In genomic region chr8:107139704-107140470, GRCm38 (mm10) we compare ENCODE assay signal across 8 mouse cellular contexts. TPM values are rescaled to one million over a fixed set of nuclear protein-coding genes. Genes with fewer than 3 reads are reported as not detected.
DNase-seq lines count a peak whose midpoint lies in the region; ATAC-seq lines count a peak whose summit lies in the region.

No protein-coding gene starts in this region.

- H3K9me3 ChIP-seq in liver, embryonic 16.5 days (replicated peaks; ENCODE audit: control insufficient read depth, low read length) = no peaks in the 10 kb centered on the region
- no peaks in the 10 kb centered on the region for H3K9me3 ChIP-seq in hindbrain, embryonic 13.5 days
- no peaks in the 10 kb centered on the region for H3K9me3 ChIP-seq in midbrain, embryonic 16.5 days (replicated peaks; ENCODE audit: control insufficient read depth, low read length, poor library complexity, severe bottlenecking)

- peak; percentile 11 to 17 for DNase-seq in left cerebral cortex, postnatal 14 days (ENCODE audit: low spot score in 2 of 2)
- no peak for DNase-seq in left cerebral cortex, adult 8-10 months (ENCODE audit: low spot score in 2 of 2)
- DNase-seq in embryo, embryonic 10.5 days (ENCODE audit: low spot score) = peak; percentile 71
- DNase-seq in heart, postnatal 25 days (ENCODE audit: low spot score) = peak; percentile 31
- peak; percentile 77 for DNase-seq in thymus, postnatal 0 days (ENCODE audit: low spot score)

- intact Hi-C loops in left cerebral cortex, postnatal 14 days (cut with DNase I) = no loop called here
- intact Hi-C loops in heart, postnatal 25 days (cut with DNase I) = no loop called here

- no peak overlapping the region for H3K9ac ChIP-seq in liver, embryonic 16.5 days (ENCODE audit: low read depth, low read length)
- H3K9ac ChIP-seq in hindbrain, embryonic 13.5 days = no peak overlapping the region
- H3K9ac ChIP-seq in midbrain, embryonic 16.5 days (ENCODE audit: low read depth, low read length) = no peak overlapping the region

- H3K36me3 ChIP-seq in liver, embryonic 16.5 days (ENCODE audit: control insufficient read depth, insufficient read depth) = no peaks in the 10 kb centered on the region
- H3K36me3 ChIP-seq in hindbrain, embryonic 13.5 days = no peaks in the 10 kb centered on the region
- no peaks in the 10 kb centered on the region for H3K36me3 ChIP-seq in midbrain, embryonic 16.5 days (ENCODE audit: control insufficient read depth, insufficient read depth, low read length)

- peak; percentile 88 for ATAC-seq in liver, embryonic 16.5 days (ENCODE audit: low read depth)
- ATAC-seq in hindbrain, embryonic 13.5 days (ENCODE audit: low FRiP score) = no peak
- no peak for ATAC-seq in midbrain, embryonic 16.5 days

- H3K4me3 ChIP-seq in liver, embryonic 16.5 days (ENCODE audit: low read depth, low read length) = no peak overlapping the region
- H3K4me3 ChIP-seq in hindbrain, embryonic 13.5 days = no peak overlapping the region
- H3K4me3 ChIP-seq in midbrain, embryonic 16.5 days (ENCODE audit: low read depth, low read length) = no peak overlapping the region

- H3K4me2 ChIP-seq in liver, embryonic 16.5 days (ENCODE audit: low read depth, low read length) = no peak overlapping the region
- H3K4me2 ChIP-seq in hindbrain, embryonic 13.5 days = no peak overlapping the region
- no peak overlapping the region for H3K4me2 ChIP-seq in midbrain, embryonic 16.5 days (ENCODE audit: low read length)

- H3K4me1 ChIP-seq in liver, embryonic 16.5 days (ENCODE audit: control insufficient read depth, low read depth, low read length) = peaks cover 12% of the 10 kb centered on the region
- no peaks in the 10 kb centered on the region for H3K4me1 ChIP-seq in hindbrain, embryonic 13.5 days (replicated peaks)
- H3K4me1 ChIP-seq in midbrain, embryonic 16.5 days (ENCODE audit: control insufficient read depth, insufficient read depth, low read length) = no peaks in the 10 kb centered on the region

- H3K27me3 ChIP-seq in liver, embryonic 16.5 days (ENCODE audit: control insufficient read depth, insufficient read depth, low read depth, low read length) = no peaks in the 10 kb centered on the region
- H3K27me3 ChIP-seq in hindbrain, embryonic 13.5 days = no peaks in the 10 kb centered on the region
- H3K27me3 ChIP-seq in midbrain, embryonic 16.5 days (ENCODE audit: control insufficient read depth, insufficient read depth, low read depth, low read length) = no peaks in the 10 kb centered on the region

- WGBS in liver, embryonic 16.5 days (ENCODE audit: insufficient replicate concordance) = 38% methylated on average over 13 of the region's 13 CpGs
- 39% methylated on average over 13 of the region's 13 CpGs for WGBS in hindbrain, embryonic 13.5 days
- WGBS in midbrain, embryonic 16.5 days = 49% methylated on average over 13 of the region's 13 CpGs

- H3K27ac ChIP-seq in liver, embryonic 16.5 days (ENCODE audit: low read length) = peak overlapping the region; percentile 29; the same call in 1 of the 2 replicates
- no peak overlapping the region for H3K27ac ChIP-seq in hindbrain, embryonic 13.5 days
- no peak overlapping the region for H3K27ac ChIP-seq in midbrain, embryonic 16.5 days (ENCODE audit: low read length)

RNA-seq across cellular contexts. Expression of gene Cyb5b, which starts 10.6 kb away (rescaled TPM):
- total RNA-seq in left cerebral cortex, postnatal 14 days (2021) = 10 to 100 TPM; 83.4 to 84.5 TPM
- 100 to 1,000 TPM; 101 to 106 (median 102) TPM for total RNA-seq in left cerebral cortex, adult 8-10 months (2022)
- total RNA-seq in heart, postnatal 25 days (2021) = 10 to 100 TPM; 32.8 to 36.6 TPM
- polyA plus RNA-seq in liver, embryonic 16.5 days (2015; fragmentation: Nextera tagmentation; extraction: Ambion mirVana) = 23.0 and 25.2 TPM in 2 replicates
- 60.9 and 65.4 TPM in 2 replicates for polyA plus RNA-seq in thymus, postnatal 0 days (2015; fragmentation: Nextera tagmentation; extraction: Ambion mirVana)
- 102 TPM in 2 replicates for polyA plus RNA-seq in hindbrain, embryonic 13.5 days (2015; fragmentation: Nextera tagmentation; extraction: Ambion mirVana)
- polyA plus RNA-seq in midbrain, embryonic 16.5 days (2015; fragmentation: Nextera tagmentation; extraction: Ambion mirVana) = 120 and 124 TPM in 2 replicates

RNA-seq across cellular contexts. Expression of gene Terf2, which starts 43.5 kb away (rescaled TPM):
- 10 to 100 TPM; 37.1 to 37.5 TPM for total RNA-seq in left cerebral cortex, postnatal 14 days (2021)
- total RNA-seq in left cerebral cortex, adult 8-10 months (2022) = 10 to 100 TPM; 37.2 to 42.3 (median 38.5) TPM
- 10 to 100 TPM; 10.5 to 13.2 TPM for total RNA-seq in heart, postnatal 25 days (2021)
- polyA plus RNA-seq in liver, embryonic 16.5 days (2015; fragmentation: Nextera tagmentation; extraction: Ambion mirVana) = 5.5 and 6.0 TPM in 2 replicates
- 21.6 and 26.1 TPM in 2 replicates for polyA plus RNA-seq in thymus, postnatal 0 days (2015; fragmentation: Nextera tagmentation; extraction: Ambion mirVana)
- 28.3 and 28.8 TPM in 2 replicates for polyA plus RNA-seq in hindbrain, embryonic 13.5 days (2015; fragmentation: Nextera tagmentation; extraction: Ambion mirVana)
- polyA plus RNA-seq in midbrain, embryonic 16.5 days (2015; fragmentation: Nextera tagmentation; extraction: Ambion mirVana) = 26.4 and 28.3 TPM in 2 replicates

Comparison
In these comparisons a context has a peak if more than half of its experiments do, and no peak if none do; other contexts are left out.
1. DNase-seq: peak in left cerebral cortex, postnatal 14 days (2 of 2), embryo, embryonic 10.5 days (single experiment), heart, postnatal 25 days (single experiment) and thymus, postnatal 0 days (single experiment); none in left cerebral cortex, adult 8-10 months (0 of 2).